Mouse (Mus musculus) MEL (cell line): Measurements from ENCODE around the gene Akap13. TPM values are rescaled to one million over a fixed set of nuclear protein-coding genes. Genes with fewer than 3 reads are reported as not detected.

Source experiments
- DNase-seq: peaks from one replicate; pipeline ENCODE4 v3.0.0; 2011; ENCODE audit warnings: low read depth, low spot score
- H3K27ac ChIP-seq: 2 replicates; pipeline ENCODE4 v1.5.1; 2012; ENCODE audit warnings: low read depth, mild to moderate bottlenecking, control low read depth, low read length, moderate library complexity; ENCODE audit not compliant: control insufficient read depth
- H3K27me3 ChIP-seq, 2 experiments: fragments of 150-350 bp in 1 of 2; sonication (generic) in 1 of 2; 2 replicates each; pipeline ENCODE4 v1.6.1; 2012; ENCODE audit warnings: low read length in 2 of 2, mild to moderate bottlenecking in 2 of 2, improper control_type of control experiment in 1 of 2, moderate library complexity in 1 of 2; ENCODE audit not compliant: insufficient read depth in 2 of 2, control insufficient read depth in 1 of 2
- H3K36me3 ChIP-seq, 2 experiments: 2 replicates each; pipeline ENCODE4 v1.6.1; 2012 to 2014; ENCODE audit warnings: low read length in 2 of 2, improper control_type of control experiment in 1 of 2, inconsistent platforms in 1 of 2, mild to moderate bottlenecking in 1 of 2; ENCODE audit not compliant: insufficient read depth in 2 of 2, control insufficient read depth in 1 of 2
- H3K4me1 ChIP-seq, 2 experiments: fragments of 150-350 bp in 1 of 2; sonication (generic) in 1 of 2; 2 replicates each; pipeline ENCODE4 v1.6.1; 2012; ENCODE audit warnings: low read length in 2 of 2, improper control_type of control experiment in 1 of 2, mild to moderate bottlenecking in 1 of 2; ENCODE audit not compliant: insufficient read depth in 2 of 2, control insufficient read depth in 1 of 2
- H3K4me3 ChIP-seq, 2 experiments: fragments of 150-350 bp in 1 of 2; sonication (generic) in 1 of 2; 2 replicates each; pipeline ENCODE4 v1.5.1; 2012; ENCODE audit warnings: low read depth in 2 of 2, low read length in 2 of 2, mild to moderate bottlenecking in 2 of 2, moderate library complexity in 2 of 2, control low read depth in 1 of 2, improper control_type of control experiment in 1 of 2; ENCODE audit not compliant: control insufficient read depth in 1 of 2, insufficient read depth in 1 of 2
- H3K79me2 ChIP-seq: 2 replicates; pipeline ENCODE4 v1.6.1; 2012; ENCODE audit warnings: mild to moderate bottlenecking, low read length, moderate library complexity; ENCODE audit not compliant: control insufficient read depth, poor library complexity, insufficient read depth
- H3K9ac ChIP-seq: 2 replicates; pipeline ENCODE4 v1.6.1; 2012; ENCODE audit warnings: low read depth, mild to moderate bottlenecking, control low read depth, low read length, moderate library complexity; ENCODE audit not compliant: control insufficient read depth, poor library complexity, severe bottlenecking
- H3K9me3 ChIP-seq: fragments of 150-350 bp; sonication (generic); replicated peaks from 2 replicates; pipeline ENCODE4 v1.6.1; 2012; ENCODE audit warnings: mild to moderate bottlenecking, low read length, improper control_type of control experiment, moderate library complexity; ENCODE audit not compliant: insufficient read depth
- EP300 ChIP-seq, 2 experiments: IDR thresholded peaks; 2 replicates each; pipeline ENCODE4 v1.6.1; 2011; ENCODE audit warnings: improper control_type of control experiment in 2 of 2, low read length in 2 of 2, low read depth in 1 of 2, mild to moderate bottlenecking in 1 of 2
- ETS1 ChIP-seq: IDR thresholded peaks from 2 replicates; pipeline ENCODE4 v1.6.1; 2012; ENCODE audit warnings: low read depth, mild to moderate bottlenecking, inconsistent platforms, low read length, improper control_type of control experiment, moderate library complexity
- HCFC1 ChIP-seq: IDR thresholded peaks from 2 replicates; pipeline ENCODE4 v1.6.1; 2012; ENCODE audit warnings: low read depth, mild to moderate bottlenecking, inconsistent platforms, low read length, improper control_type of control experiment, moderate library complexity
- KAT2A ChIP-seq: conservative IDR thresholded peaks from 2 replicates; pipeline ENCODE4 v1.6.1; 2012; ENCODE audit warnings: low read depth, low read length, improper control_type of control experiment, inconsistent platforms
- MAX ChIP-seq: IDR thresholded peaks from 2 replicates; pipeline ENCODE4 v1.6.1; 2011; ENCODE audit warnings: low read length, improper control_type of control experiment
- MXI1 ChIP-seq: IDR thresholded peaks from 2 replicates; pipeline ENCODE4 v1.6.1; 2011; ENCODE audit warnings: mild to moderate bottlenecking, low read depth, low read length, improper control_type of control experiment
- MYC ChIP-seq: IDR thresholded peaks from 2 replicates; pipeline ENCODE4 v1.6.1; 2011; ENCODE audit warnings: low read depth, mild to moderate bottlenecking, low read length, improper control_type of control experiment, moderate library complexity
- POLR2AphosphoS5 ChIP-seq: IDR thresholded peaks from 2 replicates; pipeline ENCODE4 v1.6.1; 2012; ENCODE audit warnings: low read depth, borderline replicate concordance, mild to moderate bottlenecking, inconsistent platforms, low read length, moderate library complexity, mixed read lengths
- RCOR1 ChIP-seq: IDR thresholded peaks from 2 replicates; pipeline ENCODE4 v1.6.1; 2012; ENCODE audit warnings: low read depth, mild to moderate bottlenecking, inconsistent platforms, low read length, improper control_type of control experiment
- SIN3A ChIP-seq: IDR thresholded peaks from 2 replicates; pipeline ENCODE4 v1.6.1; 2012; ENCODE audit warnings: low read length, improper control_type of control experiment, inconsistent platforms
- TAL1 ChIP-seq: IDR thresholded peaks from 2 replicates; pipeline ENCODE4 v1.6.1; 2012; ENCODE audit warnings: mild to moderate bottlenecking, inconsistent platforms, low read length, moderate library complexity, mixed read lengths
- TBP ChIP-seq: IDR thresholded peaks from 2 replicates; pipeline ENCODE4 v1.8.0; 2011; ENCODE audit warnings: low read depth, low read length, improper control_type of control experiment
- TCF12 ChIP-seq: IDR thresholded peaks from 2 replicates; pipeline ENCODE4 v1.6.1; 2014; ENCODE audit warnings: low read depth, mild to moderate bottlenecking, inconsistent platforms, low read length, improper control_type of control experiment, moderate library complexity
- UBTF ChIP-seq: IDR thresholded peaks from 2 replicates; pipeline ENCODE4 v1.6.1; 2012; ENCODE audit warnings: low read depth, mild to moderate bottlenecking, inconsistent platforms, low read length, improper control_type of control experiment, moderate library complexity, borderline replicate concordance; ENCODE audit not compliant: insufficient read depth
- USF1 ChIP-seq: IDR thresholded peaks from 2 replicates; pipeline ENCODE4 v1.6.1; 2014; ENCODE audit warnings: low read depth, mild to moderate bottlenecking, inconsistent platforms, low read length, improper control_type of control experiment, moderate library complexity
- USF2 ChIP-seq, 2 experiments: IDR thresholded peaks; 2 replicates each; pipeline ENCODE4 v1.6.1; 2011 to 2012; ENCODE audit warnings: improper control_type of control experiment in 2 of 2, low read length in 2 of 2, borderline replicate concordance in 1 of 2, inconsistent platforms in 1 of 2, low read depth in 1 of 2, mild to moderate bottlenecking in 1 of 2; ENCODE audit not compliant: insufficient read depth in 1 of 2
- ZC3H11A ChIP-seq: IDR thresholded peaks from 2 replicates; pipeline ENCODE4 v1.6.1; 2012; ENCODE audit warnings: low read depth, mild to moderate bottlenecking, inconsistent platforms, low read length, improper control_type of control experiment
- ZMIZ1 ChIP-seq: IDR thresholded peaks from 2 replicates; pipeline ENCODE4 v1.6.1; 2012; ENCODE audit warnings: low read depth, mild to moderate bottlenecking, inconsistent platforms, low read length, improper control_type of control experiment, moderate library complexity
- ZNF384 ChIP-seq: IDR thresholded peaks from 2 replicates; pipeline ENCODE4 v1.6.1; 2012; ENCODE audit warnings: low read depth, mild to moderate bottlenecking, inconsistent platforms, low read length, improper control_type of control experiment
- polyA plus RNA-seq, 2 experiments: library from polyadenylated mRNA; stranded (reverse) in 1 of 2; unstranded in 1 of 2; fragments of >175 nt in 1 of 2; fragments of >200 nt in 1 of 2; gene quantifications; 2 replicates each; pipeline versions ENCODE4 v1.2.1 to v1.2.4; 2012; ENCODE audit warnings: low replicate concordance in 2 of 2, low read depth in 1 of 2; ENCODE audit not compliant: insufficient read length in 2 of 2, insufficient read depth in 1 of 2, missing spikeins in 1 of 2
- total RNA-seq: library from RNA; depleted of rRNA; stranded (reverse); fragments of 300-350 nt; gene quantifications from 2 replicates; pipeline ENCODE4 v1.2.3, GENCODE M21; 2012

Akap13 gene
- total and polyA plus RNA-seq, 3 experiments: 4.1 to 4.5 TPM; not detected in 1

DNA sequence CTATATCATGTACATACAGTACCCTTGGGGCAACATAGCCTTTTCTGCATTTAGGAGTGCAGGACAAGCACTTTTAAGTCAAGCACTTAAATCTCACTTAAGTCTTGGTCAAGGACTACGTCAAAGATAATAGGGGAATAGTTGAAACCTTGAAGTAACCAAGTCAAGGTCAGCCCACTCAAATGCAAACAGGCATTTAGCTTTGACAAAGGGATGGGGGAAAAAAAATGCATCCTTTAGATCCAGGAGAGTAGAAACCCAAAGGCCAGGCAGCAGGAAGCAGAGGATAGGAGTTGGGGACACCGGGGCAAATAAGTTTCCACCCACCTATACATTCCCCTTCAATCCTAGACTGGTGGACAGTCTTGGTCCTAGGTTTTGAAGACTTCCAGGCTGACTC, 322.7 kb downstream of the Akap13 start:
- no peaks in the 10 kb centered on the region; the same call in 1 of the 2 replicates for H3K9me3 ChIP-seq
- H3K4me1 ChIP-seq: peaks cover 0 to 2% of the 10 kb centered on the region in 2 experiments; a peak in 1 of 4 replicates
- H3K4me3 ChIP-seq: no peak overlapping the region
- H3K36me3 ChIP-seq: peaks cover 0 to 6% of the 10 kb centered on the region in 2 experiments; a peak in 2 of 4 replicates
- H3K9ac ChIP-seq: no peak overlapping the region
- TF ChIP-seq TBP (no peak), MXI1 (no peak), MYC (no peak), UBTF (no peak), EP300 (IDR thresholded peaks at IDR 0.05; ENCODE audit: low read depth in 1 of 2, low read length in 2 of 2) (no peak), MAX (no peak), POLR2AphosphoS5 (no peak)
- peaks cover 9% of the 10 kb centered on the region for H3K79me2 ChIP-seq
- no peaks in the 10 kb centered on the region for H3K27me3 ChIP-seq
- no peak overlapping the region for H3K27ac ChIP-seq
- no peak for DNase-seq

DNA sequence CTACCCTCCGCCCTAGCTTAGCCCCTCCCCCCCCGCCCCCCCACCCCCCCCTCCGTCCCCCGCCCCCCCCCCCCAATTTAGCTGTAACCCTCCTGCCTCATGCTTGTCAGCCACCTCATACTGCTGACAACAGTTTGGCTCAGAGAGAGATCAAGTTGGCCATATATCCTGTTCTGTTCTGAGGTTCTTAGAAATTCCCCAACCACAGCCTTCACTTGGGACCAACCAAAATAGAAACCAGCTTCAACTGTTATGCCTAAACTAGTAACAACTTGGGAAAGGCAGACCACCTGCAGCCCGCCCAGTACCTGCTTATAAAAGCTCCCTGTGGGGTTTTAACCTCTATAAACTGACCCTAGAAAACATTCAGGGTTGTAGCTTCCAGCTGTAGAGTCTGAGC, 325.5 kb downstream of the Akap13 start:
- peak overlapping the region; percentile 83; the same call in 1 of the 2 replicates for H3K9ac ChIP-seq
- H3K4me3 ChIP-seq: peak overlapping the region in 1 of 2 experiments; percentile 52; a peak in 2 of 4 replicates
- H3K79me2 ChIP-seq: peaks cover 9% of the 10 kb centered on the region
- H3K27me3 ChIP-seq: no peaks in the 10 kb centered on the region
- peaks cover 0 to 6% of the 10 kb centered on the region in 2 experiments; a peak in 2 of 4 replicates for H3K36me3 ChIP-seq
- TF ChIP-seq TAL1 (no peak), RCOR1 (no peak), KAT2A (no peak), POLR2AphosphoS5 (no peak), ZNF384 (no peak), UBTF (no peak), USF1 (no peak), SIN3A (no peak), ZMIZ1 (no peak), TCF12 (no peak), TBP (no peak), USF2 (IDR thresholded peaks at IDR 0.05; ENCODE audit: borderline replicate concordance in 1 of 2, insufficient read depth in 1 of 2, low read depth in 1 of 2, low read length in 2 of 2) (no peak), ETS1 (no peak), ZC3H11A (no peak), HCFC1 (no peak)
- H3K27ac ChIP-seq: no peak overlapping the region
- no peak for DNase-seq
- H3K9me3 ChIP-seq: no peaks in the 10 kb centered on the region
- H3K4me1 ChIP-seq: peaks cover 0 to 2% of the 10 kb centered on the region in 2 experiments; a peak in 1 of 4 replicates
